Mouse (Mus musculus) layer of hippocampus, adult 2 months (tissue): ENCODE measurements at regions not wholly inside any gene's neighbourhood (a gene's known extent, or its start where the extent isn't known, plus 50 kb on each side); places are given as distances from the start of the nearest gene placed in this dataset.

ENCODE experiments used
- DNase-seq, 2 experiments: peaks; one replicate each; pipeline ENCODE4 v3.0.0; 2022; ENCODE audit warnings: low spot score in 2 of 2
- H3K27ac ChIP-seq: fragments of 200-600 bp; 2 replicates; pipeline ENCODE4 v1.8.1; 2022
- H3K4me3 ChIP-seq: fragments of 200-600 bp; 2 replicates; pipeline ENCODE4 v1.8.1; 2022; ENCODE audit warnings: mild to moderate bottlenecking
- CTCF ChIP-seq: fragments of 200-600 bp; conservative IDR thresholded peaks from 2 replicates; pipeline ENCODE4 v1.8.1; 2022; ENCODE audit warnings: antibody characterized with exemption, mild to moderate bottlenecking, moderate library complexity

DNA sequence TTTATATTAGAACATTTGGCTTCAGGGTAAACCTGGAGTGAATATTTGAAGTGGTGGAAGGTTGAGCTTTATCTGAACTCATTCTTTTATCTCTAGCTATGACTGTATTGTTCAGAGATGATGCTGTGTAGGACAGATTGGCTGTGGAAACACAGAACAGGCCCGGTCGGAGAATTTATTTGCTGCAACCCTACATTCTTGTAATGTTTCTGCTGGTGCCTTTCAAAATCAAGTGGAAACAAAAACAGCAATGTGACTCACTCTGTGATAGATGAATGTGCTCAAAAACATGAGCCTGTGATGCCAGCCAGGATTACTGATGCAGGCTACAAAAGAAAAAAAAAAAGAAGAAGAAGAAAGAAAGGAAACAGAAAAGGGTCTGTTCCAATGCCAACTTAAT lies 928.3 kb downstream of the Efnb2 start:
- H3K4me3 ChIP-seq = no peak overlapping the region
- 0 out of 2 replicates have a peak overlapping the region, but pooled peaks have one; percentile 32 for H3K27ac ChIP-seq
- no peak for TF ChIP-seq CTCF
- peak in 1 of 2 experiments; percentile 32 for DNase-seq

DNA sequence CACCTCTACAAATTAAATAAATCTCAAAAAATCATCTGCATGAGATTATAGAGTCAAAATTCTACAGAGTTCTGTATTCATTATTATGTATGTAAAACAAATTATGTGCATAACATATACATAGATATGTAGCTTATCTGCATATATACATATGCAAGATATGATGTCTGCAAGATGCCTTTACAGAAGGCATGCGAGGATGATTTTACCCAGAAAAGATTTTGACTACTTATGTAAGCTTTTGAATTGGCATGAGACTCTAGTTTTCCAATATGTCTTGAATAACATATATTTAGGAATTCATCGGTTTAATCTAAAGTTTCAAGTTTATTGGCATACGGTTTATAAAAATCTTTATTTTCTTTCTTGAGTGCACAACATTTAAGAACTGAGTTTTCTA lies 939.2 kb downstream of the Efnb2 start:
- Histone ChIP-seq H3K27ac (no peak overlapping the region), H3K4me3 (no peak overlapping the region)
- DNase-seq = no peak
- no peak for TF ChIP-seq CTCF

DNA sequence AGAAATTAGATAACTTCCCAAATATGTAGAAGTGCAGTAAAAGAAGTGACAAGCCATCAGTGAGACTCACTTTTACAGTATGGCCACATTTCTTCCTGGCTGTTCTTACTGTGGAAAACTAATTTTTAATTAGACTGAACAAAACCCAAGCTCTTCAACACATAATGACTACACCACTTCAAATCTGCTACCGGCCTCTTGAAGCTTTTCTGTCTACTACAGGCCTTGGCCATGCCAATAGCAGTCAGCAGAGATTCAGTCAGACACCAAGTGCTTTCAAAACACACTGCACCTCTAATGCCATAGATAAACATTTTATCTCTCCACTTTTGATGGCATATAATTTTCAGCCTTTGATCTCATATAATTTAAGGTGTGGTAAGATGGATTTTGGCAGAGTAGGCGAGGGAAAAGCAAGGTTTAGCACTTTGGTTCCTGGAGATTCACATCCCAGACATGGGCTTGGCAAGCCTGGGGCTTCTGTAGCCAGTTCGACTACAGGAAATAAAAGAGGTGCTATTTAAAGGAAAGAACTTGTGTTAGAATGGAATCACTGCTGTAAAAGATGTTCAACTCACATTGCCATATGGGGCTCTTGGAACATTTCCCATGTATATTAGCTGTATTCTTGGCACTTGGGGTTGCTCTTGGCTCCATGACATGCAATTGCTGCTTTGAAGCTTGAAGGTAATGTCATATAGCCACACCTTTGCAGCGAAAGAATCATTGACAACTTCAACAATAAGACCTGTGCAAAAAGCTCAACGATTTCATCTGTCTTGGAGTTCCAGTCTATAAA lies 941.9 kb downstream of the Efnb2 start:
- no peak overlapping the region for H3K27ac ChIP-seq
- no peak for TF ChIP-seq CTCF
- no peak overlapping the region for H3K4me3 ChIP-seq
- peak; percentile 45 to 51 for DNase-seq

DNA sequence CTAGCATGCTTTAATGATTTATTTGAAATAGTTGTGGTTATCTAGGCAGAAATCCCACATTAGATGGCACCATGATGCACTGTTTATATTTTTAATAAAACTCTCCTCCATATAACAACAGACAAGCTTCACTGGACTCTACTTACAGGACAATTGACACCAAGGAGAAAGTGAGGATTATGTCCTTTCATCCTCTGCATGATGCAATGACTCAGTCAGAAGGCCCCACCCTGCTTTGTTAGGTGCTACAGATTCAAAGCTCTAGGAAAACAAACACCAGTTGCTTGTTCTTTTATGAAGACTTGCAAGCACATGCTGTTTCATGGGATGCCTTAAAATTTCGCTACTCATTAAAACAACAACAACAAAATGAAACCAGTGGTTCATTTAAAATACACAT lies 950.3 kb downstream of the Efnb2 start:
- TF ChIP-seq CTCF = no peak
- DNase-seq = no peak
- Histone ChIP-seq H3K4me3 (no peak overlapping the region), H3K27ac (no peak overlapping the region)

DNA sequence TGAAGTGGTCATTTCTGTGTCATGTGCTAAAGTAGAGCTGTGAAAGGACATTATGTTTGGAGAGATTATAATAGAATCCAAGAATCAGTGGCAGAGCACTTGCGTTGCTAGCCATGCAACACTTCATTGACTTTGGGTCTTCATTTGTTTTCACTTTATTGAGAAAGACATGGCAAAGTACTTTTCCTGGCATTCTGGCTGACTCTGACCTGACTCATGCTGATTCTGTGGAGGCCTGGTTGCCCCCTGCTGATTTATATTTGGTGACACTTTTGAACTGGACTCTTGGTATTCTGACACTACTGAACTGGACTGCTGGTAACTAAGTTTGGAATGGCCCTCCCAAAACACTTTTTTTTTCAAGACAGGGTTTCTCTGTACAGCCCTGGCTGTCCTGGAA lies 951.6 kb downstream of the Efnb2 start:
- no peak for DNase-seq
- Histone ChIP-seq H3K27ac (no peak overlapping the region), H3K4me3 (no peak overlapping the region)
- no peak for TF ChIP-seq CTCF

- Histone ChIP-seq H3K4me3 (no peak overlapping the region), H3K27ac (no peak overlapping the region)
- TF ChIP-seq CTCF = no peak
- DNase-seq = no peak
Measured at GRCm38 (mm10) chr8:7691355-7691996, 969.6 kb downstream of the Efnb2 start.

DNA sequence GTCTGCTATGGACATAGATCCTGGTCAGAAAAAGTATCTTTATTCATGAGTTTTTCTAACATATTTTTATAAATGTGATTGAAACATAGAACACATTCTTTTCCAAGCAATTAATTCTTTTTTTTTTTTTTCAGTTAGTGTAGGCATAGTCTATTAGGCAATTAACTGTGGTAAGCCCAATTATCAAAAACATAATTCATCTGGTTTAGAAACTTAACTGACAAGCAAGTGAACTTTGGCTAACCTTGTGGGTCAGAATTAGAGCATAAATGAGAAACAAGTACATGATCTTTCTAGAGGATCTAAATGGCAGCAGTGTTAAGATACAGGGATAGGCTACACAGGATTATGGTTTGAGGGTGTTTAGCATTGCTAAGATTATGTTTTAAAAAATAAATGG lies 1007.2 kb downstream of the Efnb2 start:
- no peak for TF ChIP-seq CTCF
- Histone ChIP-seq H3K27ac (no peak overlapping the region), H3K4me3 (no peak overlapping the region)
- no peak for DNase-seq
